In genomic region chr6:28423767-28424695, GRCm38 (mm10) we compare ENCODE assay signal across 8 mouse cellular contexts. TPM values are rescaled to one million over a fixed set of nuclear protein-coding genes. Genes with fewer than 3 reads are reported as not detected.
DNase-seq lines count a peak whose midpoint lies in the region; ATAC-seq and TF ChIP-seq lines count a peak whose summit lies in the region.

No protein-coding gene starts in this region.

- peaks cover 38% of the 10 kb centered on the region for H3K36me3 ChIP-seq in E14TG2a.4 (ENCODE audit: insufficient read depth, low read length)
- peaks cover 31% of the 10 kb centered on the region for H3K36me3 ChIP-seq in forebrain, embryonic 10.5 days (replicated peaks)
- peaks cover 5% of the 10 kb centered on the region for H3K36me3 ChIP-seq in lung, postnatal 0 days (ENCODE audit: insufficient read depth, low read length)

- peak; percentile 22 for ATAC-seq in lung, postnatal 0 days

- peaks cover 43% of the 10 kb centered on the region for H3K4me1 ChIP-seq in E14TG2a.4 (replicated peaks; ENCODE audit: low read depth, low read length)
- H3K4me1 ChIP-seq in forebrain, embryonic 10.5 days: peaks cover 43% of the 10 kb centered on the region
- peaks cover 19% of the 10 kb centered on the region; the same call in 1 of the 2 replicates for H3K4me1 ChIP-seq in lung, postnatal 0 days (ENCODE audit: insufficient read depth, low read depth, low read length)

- 11% methylated on average over 45 of the region's 46 CpGs for WGBS in forebrain, embryonic 10.5 days
- WGBS in lung, postnatal 0 days: 10% methylated on average over 25 of the region's 46 CpGs

- intact Hi-C loops in heart, postnatal 14 days (cut with DNase I): loop anchor here (5.0 kb wide), 1 partner anchor 162 kb away; no protein-coding TSS in a partner anchor

- H3K27me3 ChIP-seq in E14TG2a.4 (ENCODE audit: insufficient read depth, low read length): no peaks in the 10 kb centered on the region
- no peaks in the 10 kb centered on the region for H3K27me3 ChIP-seq in forebrain, embryonic 10.5 days (ENCODE audit: poor library complexity, severe bottlenecking)
- no peaks in the 10 kb centered on the region for H3K27me3 ChIP-seq in lung, postnatal 0 days (replicated peaks; ENCODE audit: insufficient read depth, low read length)

- H3K4me3 ChIP-seq in E14TG2a.4 (replicated peaks; ENCODE audit: low read length): peak overlapping the region; percentile 94
- H3K4me3 ChIP-seq in forebrain, embryonic 10.5 days: peak overlapping the region; percentile 90
- peak overlapping the region; percentile 86 for H3K4me3 ChIP-seq in lung, postnatal 0 days (ENCODE audit: low read depth, low read length)

- no peaks in the 10 kb centered on the region for H3K9me3 ChIP-seq in E14TG2a.4 (ENCODE audit: low read length)
- no peaks in the 10 kb centered on the region for H3K9me3 ChIP-seq in forebrain, embryonic 10.5 days
- no peaks in the 10 kb centered on the region for H3K9me3 ChIP-seq in lung, postnatal 0 days (ENCODE audit: low read length)

- DNase-seq in brain, adult 2 months (ENCODE audit: low read depth, low spot score): peak; percentile 85
- peak; percentile 62 for DNase-seq in forebrain, embryonic 10.5 days (ENCODE audit: extremely low spot score, low spot score)
- peak; percentile 60 to 61 for DNase-seq in heart, postnatal 14 days
- DNase-seq in layer of hippocampus, adult 8-10 months (ENCODE audit: low spot score in 2 of 2): peak; percentile 33 to 43
- peak; percentile 79 for DNase-seq in lung, postnatal 0 days (ENCODE audit: low spot score)
- peak; percentile 63 for DNase-seq in ovary, postnatal 36 days (ENCODE audit: low spot score)
- DNase-seq in thymus, postnatal 25 days: peak; percentile 63

- TF ChIP-seq CTCF in E14TG2a.4 (conservative IDR thresholded peaks at IDR 0.05; ENCODE audit: low read length): no peak
- peak; percentile 55 for TF ChIP-seq CTCF in lung, postnatal 0 days (IDR thresholded peaks at IDR 0.05)

- peak overlapping the region; percentile 89 for H3K9ac ChIP-seq in lung, postnatal 0 days (replicated peaks; ENCODE audit: low read depth)

- TF ChIP-seq EP300 in lung, postnatal 0 days (IDR thresholded peaks at IDR 0.05): no peak

- peak overlapping the region; percentile 96 for H3K27ac ChIP-seq in forebrain, embryonic 10.5 days
- H3K27ac ChIP-seq in lung, postnatal 0 days (ENCODE audit: low read length): peak overlapping the region; percentile 88

- H3K4me2 ChIP-seq in lung, postnatal 0 days (replicated peaks; ENCODE audit: low read depth, low read length): peak overlapping the region; percentile 80

RNA-seq across cellular contexts. Expression of gene Arf5, which starts 0.7 kb away (rescaled TPM):
- 269 and 281 TPM in 2 replicates for polyA plus RNA-seq in forebrain, embryonic 10.5 days (2016; fragmentation: Nextera tagmentation; extraction: Ambion mirVana)
- 100 to 1,000 TPM; 172 to 176 TPM for total RNA-seq in heart, postnatal 14 days (2021)
- 100 to 1,000 TPM; 233 to 249 (median 241) TPM for total RNA-seq in layer of hippocampus, adult 8-10 months (2022)
- 314 and 340 TPM in 2 replicates for polyA plus RNA-seq in lung, postnatal 0 days (2015; fragmentation: Nextera tagmentation; extraction: Ambion mirVana)

RNA-seq across cellular contexts. Expression of gene Fscn3, which starts 3.6 kb away (rescaled TPM):
- polyA plus RNA-seq in forebrain, embryonic 10.5 days (2016; fragmentation: Nextera tagmentation; extraction: Ambion mirVana): 0.14 TPM in 1 of 2 replicates, not detected in the other
- total RNA-seq in heart, postnatal 14 days (2021): under 1 TPM in 1 of 2 experiments, not detected in 1; 0.14 TPM
- not detected for total RNA-seq in layer of hippocampus, adult 8-10 months (2022)
- not detected in 2 replicates for polyA plus RNA-seq in lung, postnatal 0 days (2015; fragmentation: Nextera tagmentation; extraction: Ambion mirVana)

RNA-seq across cellular contexts. Expression of gene Gcc1, which starts 4.2 kb away (rescaled TPM):
- 10.6 and 11.2 TPM in 2 replicates for polyA plus RNA-seq in forebrain, embryonic 10.5 days (2016; fragmentation: Nextera tagmentation; extraction: Ambion mirVana)
- total RNA-seq in heart, postnatal 14 days (2021): 1 to 10 TPM; 8.1 to 9.0 TPM
- 10 to 100 TPM; 16.3 to 20.5 (median 18.9) TPM for total RNA-seq in layer of hippocampus, adult 8-10 months (2022)
- polyA plus RNA-seq in lung, postnatal 0 days (2015; fragmentation: Nextera tagmentation; extraction: Ambion mirVana): 7.6 and 7.8 TPM in 2 replicates

RNA-seq across cellular contexts. Expression of gene Pax4, which starts 25.1 kb away (rescaled TPM):
- polyA plus RNA-seq in forebrain, embryonic 10.5 days (2016; fragmentation: Nextera tagmentation; extraction: Ambion mirVana): 0.12 TPM in 1 of 2 replicates, not detected in the other
- not detected for total RNA-seq in heart, postnatal 14 days (2021)
- total RNA-seq in layer of hippocampus, adult 8-10 months (2022): not detected
- not detected in 2 replicates for polyA plus RNA-seq in lung, postnatal 0 days (2015; fragmentation: Nextera tagmentation; extraction: Ambion mirVana)

RNA-seq across cellular contexts. Expression of gene Zfp800, which starts 26.2 kb away (rescaled TPM):
- 22.0 and 22.8 TPM in 2 replicates for polyA plus RNA-seq in forebrain, embryonic 10.5 days (2016; fragmentation: Nextera tagmentation; extraction: Ambion mirVana)
- 10 to 100 TPM; 11.4 to 13.5 TPM for total RNA-seq in heart, postnatal 14 days (2021)
- total RNA-seq in layer of hippocampus, adult 8-10 months (2022): 10 to 100 TPM; 20.6 to 27.7 (median 24.6) TPM
- 21.2 and 24.7 TPM in 2 replicates for polyA plus RNA-seq in lung, postnatal 0 days (2015; fragmentation: Nextera tagmentation; extraction: Ambion mirVana)

Comparison
In these comparisons a context has a peak if more than half of its experiments do, and no peak if none do; other contexts are left out.
1. Peak in every context shown above with its lines: DNase-seq, ATAC-seq, H3K4me3 ChIP-seq and H3K27ac ChIP-seq.